Mouse (Mus musculus): ENCODE results near the gene Gpr63. TPM values are rescaled to one million over a fixed set of nuclear protein-coding genes. Genes with fewer than 3 reads are reported as not detected.

Gpr63 gene
- polyA plus RNA-seq, 1 experiment from 2014 or later, result 0.54 TPM

Other genes starting within 250 kb of the Gpr63 start
- gene Klhl32, start 115.3 kb upstream of the Gpr63 start, polyA plus RNA-seq (2014; fragmentation: Nextera tagmentation; extraction: Ambion mirVana), result 3.5 and 4.6 TPM in 2 replicates
- 75.6 and 80.2 TPM in 2 replicates for gene Ndufaf4, start 68.3 kb upstream of the Gpr63 start, polyA plus RNA-seq (2014; fragmentation: Nextera tagmentation; extraction: Ambion mirVana)

Data from heart, embryonic 14.5 days (tissue).